Mouse (Mus musculus) myocyte (in vitro differentiated cells): ENCODE data around the gene Myh7b. TPM values are rescaled to one million over a fixed set of nuclear protein-coding genes. Genes with fewer than 3 reads are reported as not detected.

Experiments used
- H3K27me3 ChIP-seq: one replicate; pipeline ENCODE4 v1.6.1; 2011; ENCODE audit not compliant: control insufficient read depth, insufficient read depth, insufficient read length
- H3K36me3 ChIP-seq: one replicate; pipeline ENCODE4 v1.6.1; 2011; ENCODE audit not compliant: control insufficient read depth, insufficient read depth
- H3K4me2 ChIP-seq: one replicate; pipeline ENCODE4 v1.6.1; 2011; ENCODE audit warnings: low read depth, control low read depth
- H3K4me3 ChIP-seq: one replicate; pipeline ENCODE4 v1.5.1; 2011; ENCODE audit warnings: mild to moderate bottlenecking, control low read depth, moderate library complexity
- H3K79me2 ChIP-seq: one replicate; pipeline ENCODE4 v1.6.1; 2011; ENCODE audit not compliant: control insufficient read depth, insufficient read depth
- H3ac ChIP-seq: one replicate; pipeline ENCODE4 v1.6.1; 2011; ENCODE audit not compliant: control insufficient read depth, insufficient read length
- CEBPB ChIP-seq: IDR thresholded peaks from 2 replicates; pipeline ENCODE4 v1.6.1; 2011; ENCODE audit warnings: mild to moderate bottlenecking, moderate library complexity; ENCODE audit not compliant: poor library complexity, insufficient read depth, severe bottlenecking
- E2F4 ChIP-seq: IDR thresholded peaks from one replicate; pipeline ENCODE4 v1.6.1; 2011; ENCODE audit warnings: mild to moderate bottlenecking, control low read depth, moderate library complexity; ENCODE audit not compliant: insufficient read depth
- MAX ChIP-seq: IDR thresholded peaks from one replicate; pipeline ENCODE4 v1.6.1; 2011; ENCODE audit warnings: low read depth, mild to moderate bottlenecking, control low read depth
- MYOD1 ChIP-seq, 3 experiments: IDR thresholded peaks; one replicate each; pipeline ENCODE4 v1.6.1; 2011; ENCODE audit warnings: control low read depth in 2 of 3, low read depth in 2 of 3, mild to moderate bottlenecking in 2 of 3, moderate library complexity in 1 of 3; ENCODE audit not compliant: insufficient read length in 2 of 3, control insufficient read depth in 1 of 3
- MYOG ChIP-seq, 3 experiments: IDR thresholded peaks; one replicate each; pipeline ENCODE4 v1.6.1; 2011; ENCODE audit warnings: control low read depth in 2 of 3, low read depth in 2 of 3, mild to moderate bottlenecking in 2 of 3; ENCODE audit not compliant: insufficient read length in 2 of 3, control insufficient read depth in 1 of 3, insufficient read depth in 1 of 3
- POLR2A ChIP-seq: IDR thresholded peaks from one replicate; pipeline ENCODE4 v1.6.1; 2011; ENCODE audit warnings: low read depth, mild to moderate bottlenecking, control low read depth, moderate library complexity; ENCODE audit not compliant: insufficient read length
- POLR2AphosphoS2 ChIP-seq: IDR thresholded peaks from one replicate; pipeline ENCODE4 v1.6.1; 2011; ENCODE audit warnings: low read depth, control low read depth; ENCODE audit not compliant: insufficient read length
- REST ChIP-seq: IDR thresholded peaks from one replicate; pipeline ENCODE4 v1.6.1; 2011; ENCODE audit warnings: mild to moderate bottlenecking, control low read depth, moderate library complexity; ENCODE audit not compliant: insufficient read depth, insufficient read length
- SRF ChIP-seq: IDR thresholded peaks from one replicate; pipeline ENCODE4 v1.6.1; 2011; ENCODE audit warnings: low read depth; ENCODE audit not compliant: control insufficient read depth, insufficient read length
- TCF12 ChIP-seq: IDR thresholded peaks from one replicate; pipeline ENCODE4 v1.6.1; 2011; ENCODE audit warnings: mild to moderate bottlenecking, control low read depth; ENCODE audit not compliant: poor library complexity, insufficient read depth, severe bottlenecking
- TCF3 ChIP-seq: IDR thresholded peaks from one replicate; pipeline ENCODE4 v1.6.1; 2011; ENCODE audit warnings: low read depth, control low read depth; ENCODE audit not compliant: insufficient read length
- USF1 ChIP-seq: IDR thresholded peaks from one replicate; pipeline ENCODE4 v1.6.1; 2011; ENCODE audit warnings: low read depth, mild to moderate bottlenecking, control low read depth, moderate library complexity
- polyA plus RNA-seq: library from polyadenylated mRNA; unstranded; fragments of >200 nt; fragmentation: generic; extraction: Trizol; gene quantifications from one replicate; pipeline ENCODE4 v1.2.1, GENCODE M21; 2012; ENCODE audit warnings: missing spikeins

Myh7b gene
- polyA plus RNA-seq, 1 experiment, result 12.2 TPM

- H3K4me2 ChIP-seq, result no peak overlapping the region
- no peak overlapping the region for H3ac ChIP-seq
- no peak for TF ChIP-seq SRF
- TF ChIP-seq CEBPB, result no peak
- TF ChIP-seq E2F4, result no peak
- no peak for TF ChIP-seq MYOD1 (IDR thresholded peaks at IDR 0.05; ENCODE audit: control insufficient read depth in 1 of 3, insufficient read length in 2 of 3, low read depth in 2 of 3)
- TF ChIP-seq MAX, result no peak
- no peak for TF ChIP-seq REST
- TF ChIP-seq POLR2AphosphoS2, result no peak
- H3K79me2 ChIP-seq, result no peaks in the 10 kb centered on the region
- peaks cover 44% of the 10 kb centered on the region for H3K36me3 ChIP-seq
- H3K27me3 ChIP-seq, result no peaks in the 10 kb centered on the region
- H3K4me3 ChIP-seq, result no peak overlapping the region
Observed at GRCm38 (mm10) chr2:155655759-155656372, 44.9 kb downstream of the Myh7b start.

- no peaks in the 10 kb centered on the region for H3K27me3 ChIP-seq
- no peak overlapping the region for H3ac ChIP-seq
- TF ChIP-seq MAX, result no peak
- H3K4me2 ChIP-seq, result no peak overlapping the region
- peaks cover 29% of the 10 kb centered on the region for H3K36me3 ChIP-seq
- H3K4me3 ChIP-seq, result no peak overlapping the region
- no peaks in the 10 kb centered on the region for H3K79me2 ChIP-seq
Observed at GRCm38 (mm10) chr2:155662390-155662789, 51.4 kb downstream of the Myh7b start.

GRCm38 (mm10) chr2:155663097-155663496 lies 52.1 kb downstream of the Myh7b start:
- Histone ChIP-seq H3ac (no peak overlapping the region), H3K79me2 (no peaks in the 10 kb centered on the region), H3K4me2 (no peak overlapping the region), H3K36me3 (peaks cover 23% of the 10 kb centered on the region), H3K4me3 (no peak overlapping the region), H3K27me3 (no peaks in the 10 kb centered on the region)
- TF ChIP-seq TCF3, result no peak
- no peak for TF ChIP-seq SRF
- no peak for TF ChIP-seq REST
- no peak for TF ChIP-seq MAX

GRCm38 (mm10) chr2:155663910-155664460 lies 53.0 kb downstream of the Myh7b start:
- H3ac ChIP-seq, result no peak overlapping the region
- H3K36me3 ChIP-seq, result peaks cover 23% of the 10 kb centered on the region
- no peak overlapping the region for H3K4me2 ChIP-seq
- no peak overlapping the region for H3K4me3 ChIP-seq
- H3K79me2 ChIP-seq, result no peaks in the 10 kb centered on the region
- no peaks in the 10 kb centered on the region for H3K27me3 ChIP-seq
- TF ChIP-seq TCF12 (no peak), E2F4 (no peak), MYOG (IDR thresholded peaks at IDR 0.05; ENCODE audit: control insufficient read depth in 1 of 3, insufficient read depth in 1 of 3, insufficient read length in 2 of 3, low read depth in 2 of 3) (no peak), TCF3 (no peak), SRF (no peak), MYOD1 (IDR thresholded peaks at IDR 0.05; ENCODE audit: control insufficient read depth in 1 of 3, insufficient read length in 2 of 3, low read depth in 2 of 3) (no peak), USF1 (no peak)

GRCm38 (mm10) chr2:155667881-155668280 lies 56.9 kb downstream of the Myh7b start:
- H3K4me3 ChIP-seq, result no peak overlapping the region
- H3K27me3 ChIP-seq, result no peaks in the 10 kb centered on the region
- no peak overlapping the region for H3ac ChIP-seq
- TF ChIP-seq MYOG (IDR thresholded peaks at IDR 0.05; ENCODE audit: control insufficient read depth in 1 of 3, insufficient read depth in 1 of 3, insufficient read length in 2 of 3, low read depth in 2 of 3) (no peak), SRF (no peak), USF1 (no peak), POLR2A (no peak), TCF3 (no peak)
- peaks cover under 1% of the 10 kb centered on the region for H3K79me2 ChIP-seq
- H3K4me2 ChIP-seq, result no peak overlapping the region
- peaks cover 27% of the 10 kb centered on the region for H3K36me3 ChIP-seq

GRCm38 (mm10) chr2:155668461-155668860 lies 57.4 kb downstream of the Myh7b start:
- TF ChIP-seq USF1 (no peak), MYOD1 (IDR thresholded peaks at IDR 0.05; ENCODE audit: control insufficient read depth in 1 of 3, insufficient read length in 2 of 3, low read depth in 2 of 3) (no peak), POLR2AphosphoS2 (no peak), CEBPB (no peak), SRF (no peak), TCF3 (no peak), TCF12 (no peak), MAX (no peak), REST (no peak), POLR2A (no peak), E2F4 (no peak), MYOG (IDR thresholded peaks at IDR 0.05; ENCODE audit: control insufficient read depth in 1 of 3, insufficient read depth in 1 of 3, insufficient read length in 2 of 3, low read depth in 2 of 3) (no peak)
- no peak overlapping the region for H3ac ChIP-seq
- no peak overlapping the region for H3K4me2 ChIP-seq
- H3K27me3 ChIP-seq, result no peaks in the 10 kb centered on the region
- H3K4me3 ChIP-seq, result no peak overlapping the region
- peaks cover 25% of the 10 kb centered on the region for H3K36me3 ChIP-seq
- peaks cover 6% of the 10 kb centered on the region for H3K79me2 ChIP-seq
